Mouse (Mus musculus) kidney, postnatal 36 days (tissue): ENCODE data around the gene Hdgfl2.

Experiments
- DNase-seq, 2 experiments: peaks; one replicate each; pipeline ENCODE4 v3.0.0; 2021 to 2022; ENCODE audit warnings: mixed read lengths in 2 of 2

Gene Hdgfl2

GRCm38 (mm10) chr17:56132661-56133060 lies 53.2 kb downstream of the Hdgfl2 start:
- peak; percentile 62 to 83 for DNase-seq

- peak; percentile 86 to 87 for DNase-seq
These were observed 54.3 kb downstream of the Hdgfl2 start for GRCm38 (mm10) chr17:56133457-56134363.

GRCm38 (mm10) chr17:56134463-56134971 lies 55.1 kb downstream of the Hdgfl2 start:
- DNase-seq, result peak; percentile 60 to 90

- DNase-seq, result no peak
These were observed 57.1 kb downstream of the Hdgfl2 start for GRCm38 (mm10) chr17:56136558-56136957.

GRCm38 (mm10) chr17:56137839-56138613 lies 58.6 kb downstream of the Hdgfl2 start:
- peak in 1 of 2 experiments; percentile 44 for DNase-seq

GRCm38 (mm10) chr17:56139355-56139754 lies 59.9 kb downstream of the Hdgfl2 start:
- no peak for DNase-seq

- peak in 1 of 2 experiments; percentile 72 for DNase-seq
These were observed 60.6 kb downstream of the Hdgfl2 start, which contains the start of gene Sema6b for GRCm38 (mm10) chr17:56139858-56140595. Gene Sema6b (minus strand): TSS chr17:56140343.

- DNase-seq, result peak in 1 of 2 experiments; percentile 51
These were observed 62.5 kb downstream of the Hdgfl2 start for GRCm38 (mm10) chr17:56141702-56142605.

GRCm38 (mm10) chr17:56144546-56144945 lies 65.1 kb downstream of the Hdgfl2 start:
- DNase-seq, result no peak

GRCm38 (mm10) chr17:56146131-56146530 lies 66.7 kb downstream of the Hdgfl2 start:
- DNase-seq, result no peak

- no peak for DNase-seq
These were observed 68.0 kb downstream of the Hdgfl2 start for GRCm38 (mm10) chr17:56147420-56147819.

- no peak for DNase-seq
These were observed 68.8 kb downstream of the Hdgfl2 start for GRCm38 (mm10) chr17:56148280-56148679.

- no peak for DNase-seq
These were observed 69.6 kb downstream of the Hdgfl2 start for GRCm38 (mm10) chr17:56148790-56149618.

- DNase-seq, result no peak
These were observed 70.5 kb downstream of the Hdgfl2 start for GRCm38 (mm10) chr17:56149897-56150296.
